Mouse (Mus musculus): ENCODE measurements around the gene Inca1. TPM values are rescaled to one million over a fixed set of nuclear protein-coding genes. Genes with fewer than 3 reads are reported as not detected.

Inca1 gene
- total RNA-seq, 2 experiments from 2014 or later, result 3.1 to 3.4 TPM

- DNase-seq (ENCODE audit: extremely low spot score in 1 of 2, low spot score in 1 of 2), result no peak
Measured at GRCm38 (mm10) chr11:70638714-70639278, 61.2 kb downstream of the Inca1 start, which contains the start of gene Gp1ba. Gene Gp1ba, plus strand, starts transcription at chr11:70639122.

Small RNAs within 50 kb of the gene (microRNA-seq; reads per million reads assigned to microRNA genes)
- gene Mir6925, result 0.37 to 0.60 reads per million in 2 experiments

Other genes with a start within 250 kb of the Inca1 start
- gene Med11, start 248.2 kb downstream of the Inca1 start, total RNA-seq (2021), result 10 to 100 TPM; 15.5 to 17.4 TPM
- gene Zmynd15, start 240.7 kb downstream of the Inca1 start, total RNA-seq (2021), result under 1 TPM; 0.37 to 0.42 TPM
- gene Cxcl16, start 240.2 kb downstream of the Inca1 start, total RNA-seq (2021), result 1 to 10 TPM in 1 of 2 experiments, under 1 TPM in 1; 0.62 to 1.1 TPM
- gene Tm4sf5, start 194.9 kb downstream of the Inca1 start, total RNA-seq (2021), result under 1 TPM; 0.47 to 0.61 TPM
- gene Vmo1, start 185.5 kb downstream of the Inca1 start, total RNA-seq (2021), result not detected
- not detected for gene Gltpd2, start 181.0 kb downstream of the Inca1 start, total RNA-seq (2021)
- 100 to 1,000 TPM; 178 to 211 TPM for gene Psmb6, start 174.8 kb downstream of the Inca1 start, total RNA-seq (2021)
- not detected for gene Gm40193, start 167.2 kb downstream of the Inca1 start, total RNA-seq (2021)
- 10 to 100 TPM; 16.2 to 18.9 TPM for gene Pld2, start 160.1 kb downstream of the Inca1 start, total RNA-seq (2021)
- 100 to 1,000 TPM; 434 to 488 TPM for gene Mink1, start 137.3 kb downstream of the Inca1 start, total RNA-seq (2021)
- under 1 TPM in 1 of 2 experiments, not detected in 1; 0.66 TPM for gene 4930544D05Rik, start 84.3 kb downstream of the Inca1 start, total RNA-seq (2021)
- gene Chrne, start 80.9 kb downstream of the Inca1 start, total RNA-seq (2021), result under 1 TPM in 1 of 2 experiments, not detected in 1; 0.44 TPM
- gene Gp1ba, start 61.0 kb downstream of the Inca1 start, total RNA-seq (2021), result not detected
- 10 to 100 TPM; 86.9 to 87.6 TPM for gene Rnf167, start 52.9 kb downstream of the Inca1 start, total RNA-seq (2021)
- 100 to 1,000 TPM; 127 to 129 TPM for gene Slc25a11, start 52.7 kb downstream of the Inca1 start, total RNA-seq (2021)
- gene Pfn1, start 45.5 kb downstream of the Inca1 start, total RNA-seq (2021), result 100 to 1,000 TPM; 376 to 385 TPM
- 1 to 10 TPM; 7.2 to 8.2 TPM for gene Eno3, start 43.0 kb downstream of the Inca1 start, total RNA-seq (2021)
- gene Spag7, start 30.7 kb downstream of the Inca1 start, total RNA-seq (2021), result 10 to 100 TPM; 48.7 to 48.8 TPM
- 100 to 1,000 TPM; 326 to 389 TPM for gene Camta2, start 12.1 kb downstream of the Inca1 start, total RNA-seq (2021)
- 10 to 100 TPM; 71.5 to 78.9 TPM for gene Kif1c, start 393 bp upstream of the Inca1 start, total RNA-seq (2021)
- 10 to 100 TPM; 23.1 to 24.8 TPM for gene Zfp3, start 64.1 kb upstream of the Inca1 start, total RNA-seq (2021)
- not detected for gene Scimp, start 112.4 kb upstream of the Inca1 start, total RNA-seq (2021)
- gene Rabep1, start 144.6 kb upstream of the Inca1 start, total RNA-seq (2021), result 100 to 1,000 TPM; 113 to 118 TPM

All from layer of hippocampus, postnatal 25 days (tissue).